Mouse (Mus musculus): ENCODE data around the gene Palm.
A peak's percentile ranks its signal among the peaks of the same experiment; 100 is the strongest.

Palm gene

DNA sequence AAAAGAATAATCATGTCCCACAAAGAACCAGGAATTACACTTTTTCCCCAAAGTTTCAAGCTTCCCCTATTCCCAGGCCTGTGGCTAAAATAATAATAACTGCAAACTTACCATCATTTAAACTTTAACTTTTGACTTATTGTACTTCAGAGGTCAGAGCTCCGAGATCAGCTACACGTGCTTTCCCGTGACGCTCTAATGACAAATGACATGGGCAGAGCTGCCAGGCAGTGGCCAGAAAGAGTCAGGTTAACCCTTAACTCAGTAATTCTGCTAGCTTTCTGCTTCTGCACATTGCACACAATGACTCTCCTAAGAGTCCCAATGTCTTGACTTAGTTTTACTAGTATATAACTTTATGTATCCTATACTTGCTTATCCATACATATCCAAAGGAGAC is 24.0 kb upstream of the Palm start:
- no peak for DNase-seq (ENCODE audit: low read depth in 1 of 2, low spot score in 2 of 2)

DNA sequence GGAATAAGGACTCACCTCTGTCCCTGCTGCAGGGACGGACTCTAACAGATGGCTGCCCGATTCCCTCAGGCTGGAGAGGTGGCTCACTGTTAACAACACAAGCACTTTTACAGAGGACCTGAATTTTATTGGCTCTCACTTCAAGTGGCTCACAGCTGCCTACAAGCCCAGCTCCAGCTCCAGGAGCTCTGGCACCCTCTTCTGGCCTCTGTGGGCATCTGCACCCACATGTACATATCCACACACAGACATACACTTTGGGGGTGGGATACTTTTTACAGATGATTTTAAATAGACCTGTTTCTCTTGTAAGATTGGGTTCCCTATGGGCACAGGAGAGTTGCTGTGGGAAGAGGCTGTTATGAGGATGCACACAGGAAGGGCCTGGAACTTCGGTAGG is 21.1 kb upstream of the Palm start:
- DNase-seq (ENCODE audit: low read depth in 1 of 2, low spot score in 2 of 2): no peak

DNA sequence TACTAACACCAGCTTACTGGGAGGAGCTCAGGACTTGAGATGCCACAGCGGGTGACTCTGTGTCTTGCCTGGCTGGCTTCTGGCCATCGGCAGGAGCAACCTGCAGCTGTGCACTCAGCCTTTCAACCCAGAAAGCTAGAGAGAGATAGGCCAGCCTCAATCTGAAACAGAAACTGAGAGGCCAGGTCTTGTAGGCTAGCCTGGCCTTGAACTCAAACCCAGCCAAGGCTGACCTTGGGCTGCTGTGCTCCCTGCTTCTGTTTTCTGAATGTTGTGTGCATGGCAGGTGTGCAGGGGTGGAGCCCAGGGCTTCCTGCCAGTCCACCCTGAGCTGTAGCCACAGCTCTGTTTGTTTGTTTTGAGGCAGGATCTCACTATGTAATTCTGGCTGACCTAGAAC is 20.2 kb upstream of the Palm start:
- no peak for DNase-seq (ENCODE audit: low read depth in 1 of 2, low spot score in 2 of 2)

DNA sequence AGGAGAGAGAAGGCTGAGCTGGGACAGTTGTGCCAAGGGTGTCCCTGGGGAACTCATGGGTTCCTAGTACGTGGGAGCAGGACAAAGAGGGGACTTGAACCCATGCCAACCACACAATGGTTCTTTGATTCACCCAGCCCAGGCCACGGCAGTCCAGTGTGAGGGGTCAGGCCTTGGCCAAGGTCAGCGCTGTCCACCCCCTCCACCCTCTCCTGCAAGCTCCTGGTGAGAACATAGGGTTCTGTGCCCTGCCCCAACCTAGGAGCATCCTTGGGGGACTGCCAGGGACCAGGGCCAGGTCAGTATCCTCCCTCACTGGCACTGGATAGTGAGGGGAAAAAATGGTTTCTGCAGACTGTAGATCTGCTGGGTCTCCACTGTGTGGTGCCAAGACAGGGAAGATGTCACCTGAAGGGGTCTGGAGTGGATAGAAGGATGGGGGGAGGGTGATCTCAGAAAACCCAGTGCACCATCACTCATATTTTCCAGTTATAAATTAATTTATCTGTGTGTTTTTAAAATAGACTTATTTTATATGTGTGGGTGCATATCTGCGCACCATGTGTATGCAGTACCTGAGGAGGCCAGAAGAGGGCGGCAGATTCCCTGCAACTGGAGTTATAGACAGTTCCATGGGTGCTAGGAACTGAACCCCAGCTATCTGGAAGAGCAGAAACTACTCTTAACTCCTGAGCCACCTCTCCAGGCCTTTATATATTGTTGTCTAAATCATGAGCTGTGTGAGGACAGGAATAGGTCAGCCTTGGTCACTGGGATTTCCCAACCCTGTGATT is 18.7 kb upstream of the Palm start:
- no peak for DNase-seq (ENCODE audit: low read depth in 1 of 2, low spot score in 2 of 2)

DNA sequence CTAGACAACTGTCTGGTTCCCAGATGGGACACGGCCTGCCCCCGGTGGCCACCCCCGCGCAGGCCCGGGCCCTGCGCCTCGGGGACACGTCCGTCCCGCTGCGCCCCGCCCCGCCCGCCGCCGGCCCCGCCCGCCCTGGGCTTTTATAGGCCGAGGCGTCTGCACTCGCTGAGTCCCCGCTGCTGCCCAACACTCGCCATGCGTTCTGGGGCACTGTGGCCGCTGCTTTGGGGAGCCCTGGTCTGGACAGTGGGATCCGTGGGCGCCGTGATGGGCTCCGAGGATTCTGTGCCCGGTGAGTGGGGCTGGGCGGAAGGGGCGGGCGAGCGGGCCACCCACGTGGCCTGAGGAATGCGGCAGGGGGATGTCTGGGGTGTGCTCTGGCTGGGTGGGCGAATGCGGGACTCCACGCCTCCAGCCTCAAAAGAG is 16.3 kb upstream of the Palm start, which contains the start of gene Fstl3:
Fstl3 (plus strand) TSS at position 170 of the 429 bp plus-strand sequence.
- no peak for DNase-seq (ENCODE audit: low read depth in 1 of 2, low spot score in 2 of 2)

DNA sequence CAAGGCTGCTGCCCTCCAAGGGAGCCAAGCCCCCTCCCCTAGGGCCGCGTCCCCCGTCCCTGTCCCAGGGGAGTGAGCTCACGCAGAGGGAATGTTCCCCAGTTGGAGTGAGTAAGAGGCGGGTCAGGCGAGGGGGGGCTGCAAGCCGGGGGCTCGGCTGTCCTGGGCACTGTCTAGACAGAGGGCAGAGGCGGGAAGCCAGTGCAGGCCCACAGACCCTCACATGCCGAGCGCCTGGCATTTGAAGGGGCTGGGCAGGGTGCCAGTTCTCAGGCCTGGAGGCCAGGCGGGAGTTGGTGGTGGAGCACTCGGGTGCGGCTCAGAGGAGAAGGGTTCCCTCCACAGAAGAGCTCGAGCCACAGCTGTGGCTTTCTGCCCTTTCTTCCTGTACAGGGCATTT is 15.4 kb upstream of the Palm start:
- DNase-seq (ENCODE audit: low read depth in 1 of 2, low spot score in 2 of 2): no peak

DNA sequence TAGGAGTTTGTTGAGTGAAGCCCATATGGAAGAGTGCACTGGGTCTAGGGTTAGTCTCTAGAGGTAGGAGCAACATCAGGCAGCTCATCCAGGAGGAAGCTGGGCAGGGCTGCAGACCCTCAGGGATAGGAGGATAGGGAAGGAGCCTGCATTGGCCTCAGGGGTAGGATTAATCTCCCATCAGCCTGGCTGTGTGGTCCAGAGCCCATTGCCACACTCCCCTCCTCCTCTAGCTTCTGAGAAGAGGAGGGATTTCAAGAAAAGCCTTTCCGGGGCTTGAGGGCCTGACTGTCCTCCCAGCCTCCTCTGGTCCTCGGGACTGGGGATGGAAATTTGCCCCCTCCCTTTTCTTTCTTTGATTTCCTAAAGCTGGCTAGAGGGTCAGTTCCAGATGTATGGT is 14.2 kb upstream of the Palm start:
- DNase-seq (ENCODE audit: low read depth in 1 of 2, low spot score in 2 of 2): no peak

DNA sequence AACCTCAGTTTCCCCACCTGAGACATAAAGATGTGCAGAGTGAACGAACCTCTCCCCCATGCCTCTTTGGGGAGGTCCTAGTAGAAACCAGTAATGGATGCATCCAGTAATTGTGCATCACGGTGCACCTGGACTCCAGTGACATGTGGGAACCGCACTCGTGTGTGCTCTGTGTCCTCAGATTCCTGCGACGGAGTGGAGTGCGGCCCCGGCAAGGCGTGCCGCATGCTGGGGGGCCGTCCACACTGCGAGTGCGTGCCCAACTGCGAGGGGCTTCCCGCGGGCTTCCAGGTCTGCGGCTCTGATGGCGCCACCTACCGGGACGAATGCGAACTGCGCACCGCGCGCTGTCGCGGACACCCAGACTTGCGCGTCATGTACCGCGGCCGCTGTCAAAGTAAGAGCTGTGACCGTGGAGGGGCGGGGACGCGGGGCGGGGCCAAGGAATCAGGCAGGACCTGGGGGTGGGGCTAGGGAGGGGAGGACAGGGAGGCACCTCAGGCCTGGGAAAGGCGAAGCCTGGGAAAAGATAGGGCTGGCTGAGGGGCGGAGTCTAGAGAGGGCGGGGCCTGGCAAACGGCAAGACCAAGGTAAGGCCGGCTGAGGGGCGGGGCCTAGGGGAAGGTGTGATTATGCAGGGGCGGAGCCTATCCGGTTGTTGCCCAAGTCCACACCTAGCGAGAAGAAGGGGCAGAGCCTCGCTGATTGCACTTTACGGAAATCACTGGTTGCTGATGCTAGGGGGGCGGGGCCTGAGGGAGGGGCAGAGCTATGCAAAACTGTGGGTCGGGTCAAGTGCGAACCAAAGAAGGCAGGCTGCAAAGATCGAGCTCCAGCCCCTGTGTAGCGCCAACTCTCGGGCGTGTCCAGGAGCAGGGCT is 13.3 kb upstream of the Palm start:
- DNase-seq (ENCODE audit: low read depth in 1 of 2, low spot score in 2 of 2): peak; percentile 92 to 93

DNA sequence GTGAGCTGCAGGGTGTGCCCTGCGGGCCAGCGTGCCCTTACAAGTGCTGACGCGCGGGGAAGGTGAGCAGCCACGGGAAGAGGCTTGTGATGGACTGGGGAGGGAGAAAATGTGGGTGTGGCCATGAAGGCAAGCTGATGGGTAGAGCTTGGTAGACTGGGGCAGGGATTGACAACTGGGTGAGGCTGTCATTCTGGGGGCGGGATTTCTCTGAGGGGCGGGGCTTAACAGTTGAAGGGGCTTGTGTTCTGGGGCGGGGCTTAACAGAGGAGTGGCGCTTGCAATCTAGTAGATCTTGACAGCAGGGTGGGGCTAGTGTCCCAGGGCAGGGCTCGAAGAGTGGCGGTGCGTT is 12.7 kb upstream of the Palm start:
- DNase-seq (ENCODE audit: low read depth in 1 of 2, low spot score in 2 of 2): no peak

DNA sequence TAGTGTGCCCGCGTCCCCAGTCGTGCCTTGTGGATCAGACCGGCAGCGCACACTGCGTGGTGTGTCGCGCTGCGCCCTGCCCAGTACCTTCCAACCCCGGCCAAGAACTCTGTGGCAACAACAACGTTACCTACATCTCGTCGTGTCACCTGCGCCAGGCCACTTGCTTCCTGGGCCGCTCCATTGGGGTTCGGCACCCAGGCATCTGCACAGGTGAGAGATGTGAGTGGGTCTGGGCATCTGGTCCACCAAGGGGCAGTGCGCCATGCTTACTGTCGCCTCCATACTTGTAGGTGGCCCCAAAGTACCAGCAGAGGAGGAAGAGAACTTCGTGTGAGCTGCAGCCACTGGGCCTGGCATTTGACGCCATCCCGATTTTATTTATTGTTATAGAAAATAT is 12.2 kb upstream of the Palm start:
- DNase-seq (ENCODE audit: low read depth in 1 of 2, low spot score in 2 of 2): no peak

DNA sequence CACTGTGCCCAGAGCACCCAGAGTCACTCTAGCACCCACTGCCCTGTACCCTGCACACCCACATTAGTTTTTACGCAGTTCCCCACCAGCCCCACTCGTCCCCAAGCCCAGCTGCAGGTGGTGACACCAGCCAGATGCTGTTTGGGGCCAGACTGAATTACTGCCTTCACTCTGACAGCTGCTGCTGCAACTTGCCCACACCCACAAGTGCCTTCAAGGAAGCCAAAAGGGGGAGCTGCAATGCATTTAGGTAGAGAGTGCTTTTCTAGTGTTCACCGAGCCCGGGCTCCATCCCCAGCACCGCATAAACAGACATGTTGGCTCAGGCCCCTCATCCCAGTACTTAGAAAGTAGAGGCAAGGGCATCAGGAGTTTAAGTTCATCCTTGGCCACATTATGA is 11.4 kb upstream of the Palm start:
- no peak for DNase-seq (ENCODE audit: low read depth in 1 of 2, low spot score in 2 of 2)

DNA sequence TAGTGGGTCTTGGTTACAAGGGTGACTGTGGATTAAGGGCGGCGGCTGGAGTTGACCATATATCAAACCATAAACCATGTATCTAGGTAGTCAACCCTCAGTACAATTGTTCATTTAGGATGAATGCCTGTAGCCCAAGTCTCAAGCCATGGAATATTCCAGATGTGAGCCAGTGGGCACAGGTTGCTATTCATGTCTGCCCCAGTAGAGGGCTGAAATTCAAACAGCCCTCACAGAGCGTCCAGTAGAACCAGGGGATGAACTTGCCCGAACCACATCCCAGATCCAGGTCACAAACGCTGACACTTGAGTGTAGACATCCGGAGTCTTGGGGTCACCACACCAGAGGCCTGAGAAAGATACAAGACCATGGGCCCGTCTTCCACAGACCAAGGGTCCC is 10.3 kb upstream of the Palm start:
- DNase-seq (ENCODE audit: low read depth in 1 of 2, low spot score in 2 of 2): no peak

DNA sequence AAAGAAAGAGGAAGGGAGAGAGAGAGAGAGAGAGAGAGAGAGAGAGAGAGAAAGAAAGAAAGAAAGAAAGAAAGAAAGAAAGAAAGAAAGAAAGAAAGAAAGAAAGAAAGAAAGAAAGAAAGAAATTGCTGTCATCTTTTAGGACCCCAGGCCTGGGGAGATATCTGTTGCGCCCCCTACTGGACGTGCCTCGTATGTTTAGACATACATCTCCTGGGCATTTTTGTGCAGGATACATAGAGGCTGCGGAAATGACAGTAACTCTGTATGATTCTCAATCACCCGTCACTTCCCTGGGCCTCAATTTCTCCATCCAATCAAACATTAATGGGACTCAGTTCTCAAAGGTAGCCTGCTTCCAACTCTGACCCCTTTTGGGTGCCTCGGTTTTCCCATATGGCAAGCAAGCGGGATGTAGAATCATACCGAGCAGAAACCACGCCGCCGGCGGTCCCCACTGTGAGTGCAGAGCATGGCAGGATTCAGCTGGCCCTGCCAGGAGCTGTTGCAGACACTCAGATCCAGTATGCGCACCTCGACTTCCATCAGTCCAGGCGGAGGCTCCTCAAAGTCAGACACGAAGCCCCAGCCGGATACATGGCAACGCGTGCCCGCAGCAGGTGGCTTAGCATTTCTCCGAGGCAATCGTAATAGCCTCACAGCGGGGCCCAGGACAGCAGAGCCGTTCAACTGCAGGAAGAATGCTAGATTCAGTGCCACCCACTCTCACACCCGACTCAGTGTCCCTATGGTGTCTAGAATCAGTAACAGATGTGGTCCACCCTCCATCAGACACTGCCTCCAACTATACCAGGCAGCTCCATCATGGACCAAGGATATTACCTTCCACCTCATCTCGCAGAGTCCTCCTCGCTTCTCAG is 9.2 kb upstream of the Palm start:
- no peak for DNase-seq (ENCODE audit: low read depth in 1 of 2, low spot score in 2 of 2)

DNA sequence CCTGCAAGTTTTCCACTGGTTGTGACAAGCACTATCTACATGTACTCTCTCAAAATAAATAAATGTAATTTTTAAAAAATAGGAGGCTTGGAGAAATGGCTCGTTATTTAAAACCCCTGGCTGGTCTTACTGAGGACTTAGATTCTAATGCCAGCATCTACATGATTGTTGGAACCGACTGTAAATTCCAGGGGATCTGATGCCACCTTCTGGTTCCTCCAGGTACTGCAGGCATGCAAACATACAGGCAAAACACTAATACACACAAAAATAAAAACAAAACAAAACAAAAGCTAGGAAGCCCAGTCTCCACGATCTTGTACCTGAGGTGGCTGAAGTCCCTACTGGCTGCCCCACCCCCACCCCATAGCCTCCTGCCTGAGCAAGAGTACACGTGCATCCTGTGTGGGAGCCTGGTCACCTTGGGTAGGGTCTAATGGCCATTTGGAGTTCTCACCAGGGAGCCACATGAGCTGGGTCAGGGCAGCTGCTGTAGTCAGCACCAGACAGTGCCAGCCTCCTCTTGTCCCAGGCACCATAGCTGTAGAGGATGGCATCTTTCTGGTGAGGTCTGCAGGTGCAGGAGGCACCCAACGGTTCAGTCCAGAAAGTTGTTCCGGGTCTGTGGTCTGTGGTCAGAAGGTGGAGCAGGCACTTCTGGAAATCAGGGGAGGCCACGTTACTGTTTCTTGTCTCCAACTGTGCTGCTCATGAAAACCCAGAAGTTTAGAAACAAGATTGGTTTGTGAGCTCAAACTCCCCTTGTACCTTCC is 4.8 kb upstream of the Palm start:
- DNase-seq (ENCODE audit: low read depth in 1 of 2, low spot score in 2 of 2): peak in 1 of 2 experiments; percentile 71

DNA sequence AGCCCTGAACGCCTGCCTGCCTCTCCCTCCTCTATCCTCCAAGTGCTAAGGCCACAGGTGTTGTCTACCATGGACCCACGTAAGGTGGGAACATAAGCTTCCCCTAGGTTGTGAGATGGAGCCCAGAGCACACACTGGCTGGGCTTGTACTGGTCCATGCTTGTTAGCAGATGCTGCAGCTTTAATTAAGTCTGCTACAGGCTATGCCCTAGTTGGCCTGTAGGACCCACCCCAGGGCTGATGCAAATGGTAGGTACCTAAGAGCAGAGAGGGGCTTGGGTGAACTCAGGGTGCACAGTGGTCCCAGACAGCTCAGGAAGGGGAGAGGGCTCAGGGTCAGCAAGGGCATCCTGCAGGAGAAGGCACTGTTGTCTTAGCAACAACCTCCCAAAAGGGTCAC is 3.8 kb upstream of the Palm start:
- DNase-seq (ENCODE audit: low read depth in 1 of 2, low spot score in 2 of 2): no peak

DNA sequence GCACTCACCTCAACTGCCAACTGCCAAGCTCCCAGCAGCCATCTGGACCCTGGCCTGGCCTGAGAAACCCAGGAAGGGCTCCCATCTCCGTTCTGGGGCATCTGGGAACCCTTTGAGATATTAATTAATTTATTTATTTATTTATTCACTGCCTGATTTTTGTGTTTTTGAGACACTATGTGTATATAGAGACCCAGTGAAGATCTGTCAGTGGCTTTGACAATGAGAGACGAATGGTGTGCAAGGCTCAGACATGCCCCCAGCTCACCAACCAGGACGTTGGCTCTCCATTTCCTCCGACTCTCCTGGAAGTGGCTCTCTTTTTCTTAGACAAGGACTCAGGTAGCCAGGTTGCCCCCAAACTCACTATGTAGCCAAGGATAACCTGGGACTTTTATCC is 2.5 kb upstream of the Palm start, which contains the start of gene Prss57:
Prss57 (minus strand) TSS at position 101 of the 400 bp plus-strand sequence.
- DNase-seq (ENCODE audit: low read depth in 1 of 2, low spot score in 2 of 2): no peak

DNA sequence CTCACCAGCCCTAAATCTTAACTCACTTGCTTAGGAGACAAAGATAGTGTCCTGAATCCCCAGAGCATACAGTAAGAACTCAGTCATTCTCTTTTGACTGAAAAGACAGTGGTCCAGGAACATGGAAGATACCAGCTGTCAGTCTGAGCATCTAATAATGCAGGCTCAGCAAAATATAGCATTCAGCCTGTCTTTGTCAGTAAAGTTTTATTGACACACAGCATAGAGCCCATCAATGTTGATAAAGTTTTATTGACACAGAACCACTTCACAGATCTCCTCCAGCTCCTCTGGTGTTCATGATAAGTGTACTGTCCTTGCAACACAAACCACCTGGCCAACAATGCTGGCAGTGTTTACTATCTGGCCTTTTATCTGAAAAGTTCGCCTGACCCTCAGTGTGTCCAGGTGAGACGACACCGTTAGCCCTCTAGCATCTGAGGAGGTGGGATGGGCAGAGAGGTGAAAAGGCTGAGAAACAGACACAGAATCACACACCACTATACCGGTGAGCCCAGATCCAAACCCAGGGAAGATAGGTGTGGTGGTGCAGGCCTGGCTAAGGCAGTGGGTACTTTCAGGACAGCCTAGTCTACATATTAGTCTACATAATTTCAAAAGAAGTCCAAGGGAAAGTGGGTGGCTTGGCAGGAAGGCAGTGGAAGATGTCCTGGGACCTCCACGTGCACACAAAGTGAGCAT is 882 bp upstream of the Palm start:
- no peak for DNase-seq (ENCODE audit: low read depth in 1 of 2, low spot score in 2 of 2)

DNA sequence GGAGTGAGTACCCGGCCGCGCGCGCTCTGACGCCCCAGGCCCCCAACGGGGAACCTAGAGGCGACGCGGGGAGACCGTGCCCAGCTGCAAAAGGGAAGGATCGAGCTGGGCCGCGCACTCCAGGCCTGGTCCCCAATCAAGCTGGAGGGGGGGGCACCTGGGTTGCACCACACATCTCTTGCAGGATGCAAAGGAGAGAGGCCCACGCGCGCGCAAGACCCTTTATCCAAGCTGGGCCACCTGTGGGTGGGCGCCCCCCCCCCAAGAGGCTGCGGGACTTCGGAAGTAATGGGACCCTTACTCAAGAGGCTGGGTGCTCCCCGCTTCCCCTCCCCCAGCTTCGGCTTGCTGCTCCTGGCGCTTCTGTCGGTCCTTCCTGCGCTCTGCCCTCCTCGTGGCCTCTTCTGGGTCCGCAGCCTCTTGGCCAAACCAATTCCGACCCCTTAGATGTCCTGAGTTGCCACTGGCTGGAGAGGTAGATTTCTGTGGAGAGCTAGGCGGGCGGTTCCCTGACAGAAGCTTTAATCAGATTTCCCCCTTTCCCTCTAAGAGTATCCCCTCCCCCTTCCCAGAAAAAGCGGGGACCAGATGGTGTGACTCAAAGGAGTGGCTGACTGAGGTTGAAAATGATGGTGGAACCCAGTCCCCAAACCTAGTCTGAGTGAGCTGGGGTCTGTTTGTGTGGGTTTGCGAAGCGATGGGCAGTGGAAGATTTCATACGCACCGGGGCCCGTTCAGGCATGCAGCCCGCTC is 542 bp downstream of the Palm start:
- DNase-seq (ENCODE audit: low read depth in 1 of 2, low spot score in 2 of 2): no peak

DNA sequence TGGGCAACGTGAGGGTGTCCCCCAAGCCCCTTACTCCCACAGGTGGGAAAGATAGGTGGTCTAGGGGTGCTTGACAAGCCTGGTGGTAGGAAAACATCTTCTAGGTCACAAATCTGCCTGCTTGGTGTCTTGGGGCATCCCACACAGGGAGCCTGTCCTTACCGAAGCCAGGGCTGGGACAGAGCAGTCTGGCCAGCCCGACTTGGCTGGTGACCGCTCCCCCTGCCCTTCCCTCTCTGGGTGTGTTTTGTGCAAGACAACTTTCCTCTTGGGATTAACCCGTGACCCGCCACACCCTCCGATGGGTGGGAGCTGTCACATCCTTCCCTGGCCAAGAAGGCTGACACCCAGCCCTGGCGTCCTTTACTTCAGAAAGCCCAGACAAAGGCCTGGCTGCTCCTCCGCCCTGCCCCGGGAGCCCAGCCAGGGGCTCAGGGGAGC is 1.1 kb downstream of the Palm start:
- DNase-seq (ENCODE audit: low read depth in 1 of 2, low spot score in 2 of 2): no peak
